Mouse (Mus musculus): Measurements from ENCODE around the gene Aup1. TPM values are rescaled to one million over a fixed set of nuclear protein-coding genes. Genes with fewer than 3 reads are reported as not detected.

The Aup1 gene
- polyA plus RNA-seq, 1 experiment from 2014 or later: 181 TPM

DNA sequence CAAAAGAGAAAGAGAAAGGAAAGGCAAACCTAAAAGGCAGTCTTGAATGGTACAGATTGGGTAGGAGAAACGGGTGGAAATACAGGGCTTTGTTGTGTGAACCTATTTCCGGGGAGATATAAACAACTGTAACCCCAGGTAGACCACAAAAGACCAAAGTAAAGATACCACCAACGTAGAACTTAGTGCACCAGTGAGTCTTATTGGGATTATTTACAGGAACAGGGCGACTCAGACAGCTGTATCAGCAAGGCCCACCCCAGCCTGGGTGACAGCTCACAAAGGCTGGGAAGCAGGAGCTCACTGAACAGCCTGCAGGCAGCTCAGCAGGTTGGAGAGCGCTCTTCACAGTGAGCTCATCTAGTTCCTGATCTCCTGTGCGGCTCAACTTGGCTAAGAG, 41.6 kb downstream of the Aup1 start:
- Histone ChIP-seq H3K9me3 (0 out of 2 replicates have a peak, but pooled peaks cover 3% of the 10 kb centered on the region), H3K27ac (no peak overlapping the region), H3K27me3 (peaks cover 15% of the 10 kb centered on the region), H3K36me3 (no peaks in the 10 kb centered on the region), H3K4me1 (no peaks in the 10 kb centered on the region; the same call in 1 of the 2 replicates), H3K4me3 (no peak overlapping the region), H3K4me2 (replicated peaks) (no peak overlapping the region), H3K9ac (no peak overlapping the region)
- ATAC-seq (ENCODE audit: low FRiP score, low read depth): no peak
- WGBS: 53% methylated on average over 6 of the region's 6 CpGs

GRCm38 (mm10) chr6:83098411-83098810, 44.1 kb downstream of the Aup1 start:
- H3K27ac ChIP-seq: no peak overlapping the region
- H3K27me3 ChIP-seq: peaks cover 2% of the 10 kb centered on the region; the same call in 1 of the 2 replicates
- no peak overlapping the region for H3K4me3 ChIP-seq
- H3K36me3 ChIP-seq: no peaks in the 10 kb centered on the region
- H3K9ac ChIP-seq: no peak overlapping the region
- H3K4me1 ChIP-seq: peaks cover 13% of the 10 kb centered on the region
- 53% methylated on average over 2 of the region's 2 CpGs for WGBS
- H3K9me3 ChIP-seq: 0 out of 2 replicates have a peak, but pooled peaks cover 3% of the 10 kb centered on the region
- no peak overlapping the region for H3K4me2 ChIP-seq (replicated peaks)
- no peak for ATAC-seq (ENCODE audit: low FRiP score, low read depth)

- Histone ChIP-seq H3K4me2 (replicated peaks) (peak within 1 kb of the TSS; percentile 99), H3K27me3 (peaks cover 2% of the 10 kb centered on the region; the same call in 1 of the 2 replicates), H3K36me3 (0 out of 2 replicates have a peak, but pooled peaks cover 3% of the 10 kb centered on the region), H3K4me1 (peaks cover 15% of the 10 kb centered on the region), H3K9me3 (no peaks in the 10 kb centered on the region), H3K4me3 (peak within 1 kb of the TSS; percentile 77), H3K9ac (peak within 1 kb of the TSS; percentile 86), H3K27ac (peak within 1 kb of the TSS; percentile 83)
- WGBS: under 1% methylated on average over 25 of the region's 25 CpGs
- ATAC-seq (ENCODE audit: low FRiP score, low read depth): peak; percentile 89
Measured at GRCm38 (mm10) chr6:83101316-83101687, 47.0 kb downstream of the Aup1 start, which contains the start of the genes Ccdc142 and Gm42688. Gene Ccdc142 (plus strand): TSS chr6:83101601. Gene Gm42688 (plus strand): TSS chr6:83101617.

GRCm38 (mm10) chr6:83101688-83102556, 47.6 kb downstream of the Aup1 start:
- under 1% methylated on average over 74 of the region's 74 CpGs for WGBS
- H3K9me3 ChIP-seq: no peaks in the 10 kb centered on the region
- peaks cover 2% of the 10 kb centered on the region; the same call in 1 of the 2 replicates for H3K27me3 ChIP-seq
- 0 out of 2 replicates have a peak, but pooled peaks cover 3% of the 10 kb centered on the region for H3K36me3 ChIP-seq
- peak overlapping the region; percentile 86 for H3K9ac ChIP-seq
- peaks cover 15% of the 10 kb centered on the region for H3K4me1 ChIP-seq
- peak overlapping the region; percentile 83 for H3K27ac ChIP-seq
- ATAC-seq (ENCODE audit: low FRiP score, low read depth): peak; percentile 73
- H3K4me2 ChIP-seq (replicated peaks): peak overlapping the region; percentile 99
- H3K4me3 ChIP-seq: peak overlapping the region; percentile 77

- Histone ChIP-seq H3K27me3 (peaks cover 2% of the 10 kb centered on the region; the same call in 1 of the 2 replicates), H3K4me2 (replicated peaks) (peak overlapping the region; percentile 99), H3K4me1 (peaks cover 23% of the 10 kb centered on the region), H3K9ac (peak overlapping the region; percentile 86; the same call in 1 of the 2 replicates), H3K9me3 (no peaks in the 10 kb centered on the region), H3K4me3 (peak overlapping the region; percentile 77), H3K36me3 (peaks cover 6% of the 10 kb centered on the region; the same call in 1 of the 2 replicates), H3K27ac (no peak overlapping the region)
- ATAC-seq (ENCODE audit: low FRiP score, low read depth): no peak
- WGBS: 41% methylated on average over 11 of the region's 11 CpGs
Measured at GRCm38 (mm10) chr6:83103130-83103650, 48.9 kb downstream of the Aup1 start.

- peaks cover 2% of the 10 kb centered on the region; the same call in 1 of the 2 replicates for H3K27me3 ChIP-seq
- no peak overlapping the region for H3K4me3 ChIP-seq
- H3K9ac ChIP-seq: no peak overlapping the region
- no peak overlapping the region for H3K4me2 ChIP-seq (replicated peaks)
- H3K9me3 ChIP-seq: no peaks in the 10 kb centered on the region
- 71% methylated on average over 4 of the region's 4 CpGs for WGBS
- H3K4me1 ChIP-seq: peaks cover 28% of the 10 kb centered on the region
- peaks cover 6% of the 10 kb centered on the region; the same call in 1 of the 2 replicates for H3K36me3 ChIP-seq
- ATAC-seq (ENCODE audit: low FRiP score, low read depth): no peak
- no peak overlapping the region for H3K27ac ChIP-seq
Measured at GRCm38 (mm10) chr6:83104158-83104557, 49.8 kb downstream of the Aup1 start.

MicroRNA genes within 50 kb of the gene (microRNA counts, 519-probe panel; counts per million panel counts)
- microRNA mmu-miR-3470a+mmu-miR-3470b: not detected

Small RNAs within 50 kb of the gene (microRNA-seq; reads per million reads assigned to microRNA genes)
- gene Mir3470a: not detected
- not detected for gene Mir7040

Other genes starting within 250 kb of the Aup1 start
- 3.1 and 4.5 TPM in 2 replicates for gene Sema4f, start 114.8 kb upstream of the Aup1 start, polyA plus RNA-seq (2015; fragmentation: Nextera tagmentation; extraction: Ambion mirVana)
- gene M1ap, start 107.6 kb upstream of the Aup1 start, polyA plus RNA-seq (2015; fragmentation: Nextera tagmentation; extraction: Ambion mirVana): 0.34 and 0.65 TPM in 2 replicates
- 16.2 and 16.5 TPM in 2 replicates for gene Dok1, start 21.1 kb upstream of the Aup1 start, polyA plus RNA-seq (2015; fragmentation: Nextera tagmentation; extraction: Ambion mirVana)
- gene Loxl3, start 20.3 kb upstream of the Aup1 start, polyA plus RNA-seq (2015; fragmentation: Nextera tagmentation; extraction: Ambion mirVana): 34.4 and 36.3 TPM in 2 replicates
- gene Htra2, start 752 bp downstream of the Aup1 start, polyA plus RNA-seq (2015; fragmentation: Nextera tagmentation; extraction: Ambion mirVana): 78.4 and 82.4 TPM in 2 replicates
- gene Dqx1, start 3.3 kb downstream of the Aup1 start, polyA plus RNA-seq (2015; fragmentation: Nextera tagmentation; extraction: Ambion mirVana): 0.64 and 0.87 TPM in 2 replicates
- not detected in 2 replicates for gene Tlx2, start 15.8 kb downstream of the Aup1 start, polyA plus RNA-seq (2015; fragmentation: Nextera tagmentation; extraction: Ambion mirVana)
- 40.3 and 41.3 TPM in 2 replicates for gene Pcgf1, start 23.3 kb downstream of the Aup1 start, polyA plus RNA-seq (2015; fragmentation: Nextera tagmentation; extraction: Ambion mirVana)
- gene Lbx2, start 31.8 kb downstream of the Aup1 start, polyA plus RNA-seq (2015; fragmentation: Nextera tagmentation; extraction: Ambion mirVana): 0.81 and 0.91 TPM in 2 replicates
- gene Ccdc142, start 47.1 kb downstream of the Aup1 start, polyA plus RNA-seq (2015; fragmentation: Nextera tagmentation; extraction: Ambion mirVana): 1.6 and 3.6 TPM in 2 replicates
- 2.8 and 3.1 TPM in 2 replicates for gene Gm42688, start 47.1 kb downstream of the Aup1 start, polyA plus RNA-seq (2015; fragmentation: Nextera tagmentation; extraction: Ambion mirVana)
- gene Mrpl53, start 54.5 kb downstream of the Aup1 start, polyA plus RNA-seq (2015; fragmentation: Nextera tagmentation; extraction: Ambion mirVana): 134 and 138 TPM in 2 replicates
- gene Mogs, start 61.0 kb downstream of the Aup1 start, polyA plus RNA-seq (2015; fragmentation: Nextera tagmentation; extraction: Ambion mirVana): 42.7 and 45.4 TPM in 2 replicates
- gene Wbp1, start 67.0 kb downstream of the Aup1 start, polyA plus RNA-seq (2015; fragmentation: Nextera tagmentation; extraction: Ambion mirVana): 161 and 169 TPM in 2 replicates
- 12.4 and 12.8 TPM in 2 replicates for gene Ino80b, start 70.9 kb downstream of the Aup1 start, polyA plus RNA-seq (2015; fragmentation: Nextera tagmentation; extraction: Ambion mirVana)
- gene Rtkn, start 80.9 kb downstream of the Aup1 start, polyA plus RNA-seq (2015; fragmentation: Nextera tagmentation; extraction: Ambion mirVana): 64.7 and 74.1 TPM in 2 replicates
- gene Wdr54, start 101.9 kb downstream of the Aup1 start, polyA plus RNA-seq (2015; fragmentation: Nextera tagmentation; extraction: Ambion mirVana): 6.9 and 7.4 TPM in 2 replicates
- gene 1700003E16Rik, start 101.9 kb downstream of the Aup1 start, polyA plus RNA-seq (2015; fragmentation: Nextera tagmentation; extraction: Ambion mirVana): 3.7 and 3.8 TPM in 2 replicates
- 88.9 and 90.3 TPM in 2 replicates for gene Dctn1, start 111.4 kb downstream of the Aup1 start, polyA plus RNA-seq (2015; fragmentation: Nextera tagmentation; extraction: Ambion mirVana)
- gene Slc4a5, start 165.3 kb downstream of the Aup1 start, polyA plus RNA-seq (2015; fragmentation: Nextera tagmentation; extraction: Ambion mirVana): 0.10 and 0.20 TPM in 2 replicates

Data from limb, embryonic 13.5 days (tissue).